Mouse (Mus musculus) heart, embryonic 10.5 days (tissue): Measurements from ENCODE around the gene Xpr1. TPM values are rescaled to one million over a fixed set of nuclear protein-coding genes. Genes with fewer than 3 reads are reported as not detected.

Source experiments
- DNase-seq: peaks from one replicate; pipeline ENCODE4 v3.0.0-alpha.2; 2017; ENCODE audit warnings: low spot score
- H3K27ac ChIP-seq: fragments of 300-500 bp; sonication (generic); 2 replicates; pipeline ENCODE4 v1.5.1; 2016; ENCODE audit warnings: mild to moderate bottlenecking
- H3K27me3 ChIP-seq: fragments of 300-500 bp; sonication (generic); 2 replicates; pipeline ENCODE4 v1.6.1; 2016; ENCODE audit warnings: mild to moderate bottlenecking; ENCODE audit not compliant: poor library complexity, insufficient read depth, severe bottlenecking
- H3K36me3 ChIP-seq: fragments of 300-500 bp; sonication (generic); 2 replicates; pipeline ENCODE4 v1.6.1; 2016; ENCODE audit warnings: mild to moderate bottlenecking, moderate library complexity
- H3K4me1 ChIP-seq: fragments of 300-500 bp; sonication (generic); 2 replicates; pipeline ENCODE4 v1.6.1; 2016; ENCODE audit warnings: mild to moderate bottlenecking
- H3K4me3 ChIP-seq: fragments of 300-500 bp; sonication (generic); 2 replicates; pipeline ENCODE4 v1.5.1; 2016; ENCODE audit warnings: mild to moderate bottlenecking, moderate library complexity
- H3K9me3 ChIP-seq: fragments of 300-500 bp; sonication (generic); 2 replicates; pipeline ENCODE4 v1.6.1; 2016; ENCODE audit warnings: mild to moderate bottlenecking, moderate library complexity
- WGBS: fragments of 180-500 bp; shearing (Covaris S2); methylation state at CpG from one replicate; pipeline ENCODE4 v1.1.7; 2016; 5-methylcytosine and 5-hydroxymethylcytosine counted together
- polyA plus RNA-seq: library from polyadenylated mRNA; unstranded; fragments of >200 nt; fragmentation: Nextera tagmentation; extraction: Ambion mirVana; gene quantifications from 2 replicates; pipeline ENCODE4 v1.2.1, GENCODE M21; 2016

Gene Xpr1
- polyA plus RNA-seq, 1 experiment from 2014 or later: 9.6 TPM

DNA sequence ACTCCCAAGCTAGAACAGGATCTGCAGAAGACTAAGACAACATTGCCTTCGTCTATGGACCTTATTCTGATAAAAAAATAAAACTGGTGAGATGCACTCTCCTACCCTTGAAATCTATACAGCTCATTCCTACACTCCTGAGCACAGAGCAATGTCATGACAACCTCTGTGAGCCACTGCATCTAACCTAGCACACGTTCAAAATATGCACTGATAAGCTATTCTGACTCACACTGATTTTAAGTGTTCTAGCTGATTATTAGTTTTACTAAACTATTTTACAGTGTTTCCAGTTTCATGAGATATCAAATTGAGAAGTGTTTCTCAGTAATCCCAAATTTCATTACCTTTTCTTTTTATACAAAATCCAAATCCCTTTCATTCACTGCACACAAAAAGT lies 23.2 kb downstream of the Xpr1 start:
- DNase-seq: no peak
- 41% methylated on average over 2 of the region's 2 CpGs for WGBS
- Histone ChIP-seq H3K9me3 (no peaks in the 10 kb centered on the region), H3K36me3 (no peaks in the 10 kb centered on the region), H3K4me3 (no peak overlapping the region), H3K27me3 (no peaks in the 10 kb centered on the region), H3K27ac (no peak overlapping the region), H3K4me1 (peaks cover 5% of the 10 kb centered on the region; the same call in 1 of the 2 replicates)

DNA sequence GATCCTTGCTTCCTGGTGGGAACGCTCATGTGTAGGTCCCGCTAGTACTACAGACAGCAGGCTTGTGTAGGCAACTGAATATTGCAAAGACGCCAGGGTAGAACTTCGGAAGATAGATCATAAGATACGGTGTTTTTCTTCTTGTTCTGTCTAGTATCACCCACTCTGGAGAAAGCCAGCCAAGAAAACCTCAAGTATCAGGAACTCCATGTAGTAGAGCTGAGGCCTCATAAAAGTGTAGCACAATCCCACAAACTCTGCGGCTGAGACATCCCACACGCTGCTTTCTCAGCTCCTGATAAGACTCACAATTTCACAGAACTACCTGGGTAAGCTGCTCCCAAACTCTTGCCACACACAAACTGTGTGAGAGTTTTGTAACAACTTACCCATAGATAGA lies 24.4 kb downstream of the Xpr1 start:
- Histone ChIP-seq H3K9me3 (no peaks in the 10 kb centered on the region), H3K36me3 (no peaks in the 10 kb centered on the region), H3K4me1 (peaks cover 5% of the 10 kb centered on the region; the same call in 1 of the 2 replicates), H3K27me3 (no peaks in the 10 kb centered on the region), H3K27ac (no peak overlapping the region), H3K4me3 (no peak overlapping the region)
- no peak for DNase-seq
- 87% methylated on average over 7 of the region's 7 CpGs for WGBS

DNA sequence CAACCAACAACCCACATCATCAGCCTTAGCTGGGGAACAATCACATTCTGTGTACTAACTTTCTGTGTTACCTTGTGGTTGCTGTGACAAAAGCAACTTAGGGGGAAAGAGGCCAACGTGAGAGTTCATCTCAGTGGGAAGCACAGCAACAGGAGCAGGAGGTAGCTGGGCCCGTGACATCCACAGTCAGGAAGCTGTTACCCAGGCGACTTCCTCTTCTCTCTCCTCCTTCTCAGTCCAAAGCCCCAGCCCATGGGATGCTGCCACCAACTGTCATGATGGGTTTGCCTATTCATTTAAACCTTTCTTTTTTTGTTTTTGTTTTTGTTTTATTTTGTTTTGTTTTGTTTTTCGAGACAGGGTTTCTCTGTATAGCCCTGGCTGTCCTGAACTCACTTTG lies 25.7 kb downstream of the Xpr1 start:
- WGBS: 59% methylated on average over 4 of the region's 4 CpGs
- no peaks in the 10 kb centered on the region for H3K36me3 ChIP-seq
- H3K4me1 ChIP-seq: peaks cover 5% of the 10 kb centered on the region; the same call in 1 of the 2 replicates
- H3K27ac ChIP-seq: no peak overlapping the region
- no peak for DNase-seq
- no peak overlapping the region for H3K4me3 ChIP-seq
- no peaks in the 10 kb centered on the region for H3K27me3 ChIP-seq
- no peaks in the 10 kb centered on the region for H3K9me3 ChIP-seq

- no peaks in the 10 kb centered on the region for H3K9me3 ChIP-seq
- H3K27ac ChIP-seq: no peak overlapping the region
- peaks cover 5% of the 10 kb centered on the region; the same call in 1 of the 2 replicates for H3K4me1 ChIP-seq
- no peaks in the 10 kb centered on the region for H3K36me3 ChIP-seq
- H3K27me3 ChIP-seq: no peaks in the 10 kb centered on the region
- WGBS: 67% methylated on average over 1 of the region's 1 CpGs
- DNase-seq: no peak
- no peak overlapping the region for H3K4me3 ChIP-seq
Measured at GRCm38 (mm10) chr1:155388418-155388817, 28.8 kb downstream of the Xpr1 start.

DNA sequence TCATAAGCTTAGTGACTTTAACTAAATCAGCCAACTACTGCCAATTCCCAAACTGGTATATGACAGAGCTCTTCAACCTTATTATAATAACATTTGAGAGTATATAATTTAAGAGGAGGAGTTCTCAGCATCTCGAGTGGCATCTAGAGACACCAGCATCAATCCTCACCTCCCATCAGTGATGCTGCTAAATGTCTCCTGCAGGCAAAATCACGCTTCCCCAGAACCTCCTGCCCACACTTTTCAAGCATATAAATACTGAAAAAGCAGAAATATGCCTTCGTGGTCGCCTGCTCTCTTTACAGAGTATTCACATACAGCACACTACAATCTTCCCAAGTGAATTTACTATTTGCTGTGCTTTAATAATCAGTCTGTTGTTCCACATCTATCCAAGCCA lies 30.7 kb downstream of the Xpr1 start:
- Histone ChIP-seq H3K27me3 (no peaks in the 10 kb centered on the region), H3K9me3 (no peaks in the 10 kb centered on the region), H3K4me1 (peaks cover 4% of the 10 kb centered on the region; the same call in 1 of the 2 replicates), H3K36me3 (no peaks in the 10 kb centered on the region), H3K4me3 (no peak overlapping the region), H3K27ac (no peak overlapping the region)
- no peak for DNase-seq
- 83% methylated on average over 4 of the region's 4 CpGs for WGBS

GRCm38 (mm10) chr1:155383319-155384302 lies 33.6 kb downstream of the Xpr1 start:
- Histone ChIP-seq H3K27ac (no peak overlapping the region), H3K9me3 (no peaks in the 10 kb centered on the region), H3K36me3 (no peaks in the 10 kb centered on the region), H3K4me3 (no peak overlapping the region), H3K4me1 (no peaks in the 10 kb centered on the region), H3K27me3 (no peaks in the 10 kb centered on the region)
- WGBS: 89% methylated on average over 8 of the region's 8 CpGs
- no peak for DNase-seq

DNA sequence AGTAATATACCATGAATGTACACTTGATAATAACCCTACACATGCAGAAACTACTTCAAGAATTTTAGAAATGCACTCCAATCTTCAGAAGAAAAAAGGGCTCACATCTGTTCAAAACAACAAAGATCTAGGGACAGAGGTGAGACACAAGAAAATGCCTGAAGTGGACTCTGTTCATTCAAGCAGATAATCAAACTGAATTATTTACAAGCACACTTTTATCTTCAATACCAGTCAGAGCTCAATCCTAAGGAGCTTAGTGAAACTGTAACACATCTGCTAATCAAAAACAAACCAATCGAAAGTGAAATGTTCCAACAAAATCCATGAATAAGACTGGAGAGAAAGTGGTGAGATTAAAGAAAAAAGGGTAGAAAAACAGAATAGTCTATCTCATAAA lies 35.3 kb downstream of the Xpr1 start:
- WGBS: 81% methylated on average over 1 of the region's 1 CpGs
- Histone ChIP-seq H3K36me3 (no peaks in the 10 kb centered on the region), H3K4me3 (no peak overlapping the region), H3K27me3 (no peaks in the 10 kb centered on the region), H3K9me3 (no peaks in the 10 kb centered on the region), H3K27ac (no peak overlapping the region), H3K4me1 (no peaks in the 10 kb centered on the region)
- DNase-seq: no peak

DNA sequence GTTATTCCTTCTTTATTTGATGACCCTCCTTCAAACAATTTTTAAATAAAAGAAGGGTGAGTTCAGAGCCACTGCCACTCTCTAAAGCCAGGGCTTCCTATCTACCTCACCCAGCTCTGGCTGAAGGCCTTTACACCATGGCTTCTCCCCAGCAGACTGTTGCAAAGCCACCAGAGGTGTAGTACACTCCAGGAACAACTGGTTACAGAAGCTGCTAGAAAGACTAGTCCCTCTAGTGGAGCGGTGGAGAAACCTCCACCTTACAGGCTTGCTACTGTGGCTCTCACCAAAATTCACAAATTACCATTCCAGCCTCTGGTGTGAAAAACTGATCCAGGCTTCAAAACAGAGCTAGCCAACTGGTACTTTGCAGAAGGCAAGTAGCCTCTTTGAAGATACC lies 37.9 kb downstream of the Xpr1 start:
- 83% methylated on average over 1 of the region's 1 CpGs for WGBS
- DNase-seq: no peak
- Histone ChIP-seq H3K4me1 (no peaks in the 10 kb centered on the region), H3K27me3 (no peaks in the 10 kb centered on the region), H3K36me3 (no peaks in the 10 kb centered on the region), H3K9me3 (no peaks in the 10 kb centered on the region), H3K4me3 (no peak overlapping the region), H3K27ac (no peak overlapping the region)

DNA sequence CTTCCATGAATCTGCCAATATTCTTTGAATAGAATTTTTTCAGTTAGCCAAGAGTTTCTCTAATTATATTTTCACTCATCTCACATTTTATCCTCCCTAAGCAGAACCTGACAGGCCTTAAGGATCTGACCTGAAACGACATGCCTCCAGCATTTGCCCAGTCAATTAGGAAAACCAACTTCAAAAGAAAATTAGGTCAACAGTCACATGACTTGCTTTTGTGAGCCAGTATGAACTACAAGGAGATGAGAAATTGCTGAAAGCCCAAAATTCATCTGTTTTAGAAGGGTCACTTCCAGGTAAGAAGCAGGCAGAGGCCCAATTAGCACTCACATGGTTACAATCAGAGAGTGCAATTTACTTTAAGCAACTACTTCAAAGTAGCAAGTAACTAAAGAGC lies 44.4 kb downstream of the Xpr1 start:
- DNase-seq: no peak
- 79% methylated on average over 1 of the region's 1 CpGs for WGBS

DNA sequence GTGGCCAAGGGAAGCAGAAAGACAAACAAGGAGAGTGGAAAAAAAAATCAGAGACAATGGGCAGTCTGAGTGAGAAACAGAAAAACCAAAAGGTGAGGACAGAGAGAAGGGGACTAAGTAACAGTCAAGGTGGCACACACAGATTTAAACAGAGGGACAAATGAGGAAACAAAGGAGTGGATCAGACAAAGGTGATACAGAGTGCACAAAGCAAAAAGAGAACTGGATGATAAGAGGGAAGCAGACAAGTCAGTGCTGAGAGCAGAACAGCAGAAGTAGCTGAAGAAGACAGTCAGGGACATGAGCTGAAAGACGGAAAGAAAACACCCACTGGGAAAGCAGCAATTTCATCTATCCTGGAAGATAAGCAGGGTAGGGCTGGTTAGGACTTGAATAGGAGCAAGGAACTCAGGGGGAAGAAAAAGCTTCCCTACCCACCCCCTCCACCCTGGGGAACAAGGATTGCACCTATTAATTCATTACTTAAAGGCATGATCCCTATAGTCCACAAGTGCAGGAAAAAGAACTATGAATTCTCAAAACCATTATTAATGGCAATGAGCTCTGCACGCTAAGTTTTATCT lies 47.0 kb downstream of the Xpr1 start:
- peaks cover 9% of the 10 kb centered on the region; the same call in 1 of the 2 replicates for H3K4me1 ChIP-seq
- no peak overlapping the region for H3K27ac ChIP-seq
- no peak for DNase-seq
- no peaks in the 10 kb centered on the region for H3K27me3 ChIP-seq
- no peaks in the 10 kb centered on the region for H3K9me3 ChIP-seq
- H3K36me3 ChIP-seq: no peaks in the 10 kb centered on the region
- H3K4me3 ChIP-seq: no peak overlapping the region
- 50% methylated on average over 2 of the region's 2 CpGs for WGBS

More for the DNA sequence above, 44.4 kb downstream of the Xpr1 start:
- Histone ChIP-seq H3K4me1 (peaks cover 9% of the 10 kb centered on the region; the same call in 1 of the 2 replicates), H3K36me3 (no peaks in the 10 kb centered on the region), H3K27me3 (no peaks in the 10 kb centered on the region), H3K27ac (no peak overlapping the region), H3K9me3 (no peaks in the 10 kb centered on the region), H3K4me3 (no peak overlapping the region)

GRCm38 (mm10) chr1:155366366-155366765 lies 50.8 kb downstream of the Xpr1 start:
- DNase-seq: no peak
- Histone ChIP-seq H3K9me3 (no peaks in the 10 kb centered on the region), H3K27me3 (no peaks in the 10 kb centered on the region), H3K27ac (no peak overlapping the region), H3K36me3 (no peaks in the 10 kb centered on the region), H3K4me1 (peaks cover 9% of the 10 kb centered on the region; the same call in 1 of the 2 replicates), H3K4me3 (no peak overlapping the region)
- 86% methylated on average over 4 of the region's 4 CpGs for WGBS

DNA sequence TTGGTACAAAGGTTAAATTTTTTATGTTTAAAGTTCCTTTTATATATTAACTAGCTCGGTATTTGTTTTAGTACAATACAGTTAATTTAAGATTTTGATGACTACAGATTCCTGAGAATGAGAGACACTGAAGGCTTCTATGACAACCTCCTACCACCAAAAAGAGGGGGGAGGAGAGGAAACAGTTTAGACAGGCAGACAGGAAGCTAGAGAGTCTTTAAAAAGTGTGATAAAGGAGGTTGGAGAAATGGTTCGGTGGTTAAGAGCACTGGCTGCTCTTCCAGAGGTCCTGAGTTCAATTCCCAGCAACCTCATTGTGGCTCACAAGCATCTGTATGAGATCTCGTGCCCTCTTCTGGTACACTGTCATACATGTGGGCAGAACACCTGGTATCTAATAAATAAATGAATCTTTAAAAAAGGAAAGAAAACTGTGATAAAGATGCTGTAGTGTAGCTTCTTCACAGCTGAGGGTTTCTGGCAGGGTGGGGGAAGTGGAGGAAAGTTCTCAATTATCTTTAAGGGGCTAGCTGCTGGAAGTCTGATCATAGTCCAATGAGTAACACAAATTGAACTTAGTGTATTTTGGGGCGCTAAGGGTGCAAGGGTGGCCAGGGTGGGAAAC lies 55.6 kb downstream of the Xpr1 start:
- H3K27me3 ChIP-seq: no peaks in the 10 kb centered on the region
- no peaks in the 10 kb centered on the region for H3K4me1 ChIP-seq
- DNase-seq: no peak
- H3K4me3 ChIP-seq: no peak overlapping the region
- no peaks in the 10 kb centered on the region for H3K9me3 ChIP-seq
- 79% methylated on average over 4 of the region's 4 CpGs for WGBS
- H3K27ac ChIP-seq: no peak overlapping the region
- no peaks in the 10 kb centered on the region for H3K36me3 ChIP-seq

GRCm38 (mm10) chr1:155353096-155353495 lies 64.1 kb downstream of the Xpr1 start:
- no peaks in the 10 kb centered on the region for H3K4me1 ChIP-seq
- H3K4me3 ChIP-seq: no peak overlapping the region
- H3K27ac ChIP-seq: no peak overlapping the region
- H3K36me3 ChIP-seq: no peaks in the 10 kb centered on the region
- DNase-seq: no peak
- 74% methylated on average over 4 of the region's 4 CpGs for WGBS
- H3K9me3 ChIP-seq: no peaks in the 10 kb centered on the region
- no peaks in the 10 kb centered on the region for H3K27me3 ChIP-seq
